Mouse (Mus musculus) neural tube, embryonic 12.5 days (tissue): ENCODE measurements at regions not wholly inside any gene's neighbourhood (a gene's known extent, or its start where the extent isn't known, plus 50 kb on each side); places are given as distances from the start of the nearest gene placed in this dataset.
A peak's percentile ranks its signal among the peaks of the same experiment; 100 is the strongest.
"Not testable (repeated sequence)": the region's sequence is repeated elsewhere in the genome, so short reads cannot be mapped to it uniquely, and the experiment has no call there.

ENCODE experiments used
- ATAC-seq: fragments of 200-750 bp; cut with Nextera tagmentation; 2 replicates; pipeline ENCODE4 v1.8.0; 2017; ENCODE audit warnings: low read depth, mild to moderate bottlenecking, moderate TSS enrichment, moderate library complexity; ENCODE audit not compliant: low FRiP score
- H3K27ac ChIP-seq: fragments of 300-500 bp; sonication (generic); 2 replicates; pipeline ENCODE4 v1.5.1; 2016
- H3K27me3 ChIP-seq: fragments of 300-500 bp; sonication (generic); replicated peaks from 2 replicates; pipeline ENCODE4 v1.6.1; 2016; ENCODE audit warnings: mild to moderate bottlenecking
- H3K36me3 ChIP-seq: fragments of 300-500 bp; sonication (generic); 2 replicates; pipeline ENCODE4 v1.6.1; 2016; ENCODE audit warnings: mild to moderate bottlenecking
- H3K4me1 ChIP-seq: fragments of 300-500 bp; sonication (generic); 2 replicates; pipeline ENCODE4 v1.6.1; 2016
- H3K4me2 ChIP-seq: fragments of 300-500 bp; sonication (generic); replicated peaks from 2 replicates; pipeline ENCODE4 v1.6.1; 2016; ENCODE audit warnings: mild to moderate bottlenecking
- H3K4me3 ChIP-seq: fragments of 300-500 bp; sonication (generic); 2 replicates; pipeline ENCODE4 v1.5.1; 2016
- H3K9ac ChIP-seq: fragments of 300-500 bp; sonication (generic); 2 replicates; pipeline ENCODE4 v1.6.1; 2016; ENCODE audit warnings: mild to moderate bottlenecking
- H3K9me3 ChIP-seq: fragments of 300-500 bp; sonication (generic); 2 replicates; pipeline ENCODE4 v1.6.1; 2016; ENCODE audit warnings: mild to moderate bottlenecking
- WGBS: fragments of 180-500 bp; shearing (Covaris S2); methylation state at CpG from one replicate; pipeline ENCODE4 v1.1.7; 2016; 5-methylcytosine and 5-hydroxymethylcytosine counted together

DNA sequence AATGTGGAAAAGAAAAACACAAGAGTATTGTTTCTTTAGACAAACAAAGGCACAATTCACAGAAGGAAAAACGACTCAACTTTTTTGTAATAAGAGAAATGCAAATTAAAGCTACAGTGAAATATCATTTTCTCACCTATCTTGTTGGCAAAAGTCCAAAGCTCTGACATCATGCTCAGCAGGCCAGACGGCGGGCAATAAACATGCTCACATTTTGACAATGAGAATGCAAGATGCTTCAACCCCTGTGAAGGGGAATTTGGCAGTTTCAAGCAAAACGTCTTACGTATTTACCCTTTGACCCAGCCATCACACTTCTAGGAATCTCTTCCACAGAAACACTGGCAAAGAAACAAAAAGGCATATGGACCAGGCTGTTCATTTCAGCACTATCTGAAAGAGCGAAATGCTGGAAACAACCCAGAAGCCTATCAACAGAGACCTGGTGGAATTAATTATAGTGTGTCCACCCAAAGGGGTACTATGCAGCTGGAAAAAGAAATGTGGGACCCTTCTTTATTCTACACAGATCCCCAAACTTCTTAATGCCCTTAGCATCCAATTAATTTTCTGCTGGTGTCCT, 203.4 kb upstream of the 2610301B20Rik start:
- Histone ChIP-seq H3K4me3 (no peak overlapping the region), H3K9ac (no peak overlapping the region), H3K27ac (no peak overlapping the region), H3K4me2 (no peak overlapping the region), H3K9me3 (no peaks in the 10 kb centered on the region), H3K27me3 (no peaks in the 10 kb centered on the region), H3K36me3 (no peaks in the 10 kb centered on the region), H3K4me1 (no peaks in the 10 kb centered on the region)
- ATAC-seq, result no peak
- WGBS, result 78% methylated on average over 6 of the region's 6 CpGs

DNA sequence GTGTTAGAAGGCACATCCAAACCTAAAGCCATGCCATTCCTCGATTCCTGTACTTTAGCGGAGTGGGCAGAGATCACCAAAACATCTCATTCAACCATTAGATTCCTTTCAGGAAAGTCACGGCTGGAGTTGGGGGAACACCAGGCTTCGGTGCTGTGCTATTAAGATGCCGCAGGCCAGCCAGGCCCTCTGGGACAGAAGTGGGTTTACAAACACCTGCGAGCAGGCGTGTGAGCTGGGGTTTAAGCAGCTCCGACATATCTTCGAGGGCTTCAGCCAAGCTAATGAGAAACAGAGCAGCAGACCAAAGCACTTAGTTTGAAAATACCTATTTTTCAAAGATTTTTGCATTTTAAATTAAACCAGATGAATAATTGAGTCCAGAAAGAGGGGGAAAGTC, 183.2 kb upstream of the 2610301B20Rik start:
- no peak overlapping the region for H3K27ac ChIP-seq
- H3K4me2 ChIP-seq, result no peak overlapping the region
- no peaks in the 10 kb centered on the region for H3K27me3 ChIP-seq
- no peak for ATAC-seq
- H3K9me3 ChIP-seq, result no peaks in the 10 kb centered on the region
- 78% methylated on average over 9 of the region's 9 CpGs for WGBS
- no peak overlapping the region for H3K4me3 ChIP-seq
- H3K4me1 ChIP-seq, result no peaks in the 10 kb centered on the region
- H3K36me3 ChIP-seq, result no peaks in the 10 kb centered on the region
- no peak overlapping the region for H3K9ac ChIP-seq

DNA sequence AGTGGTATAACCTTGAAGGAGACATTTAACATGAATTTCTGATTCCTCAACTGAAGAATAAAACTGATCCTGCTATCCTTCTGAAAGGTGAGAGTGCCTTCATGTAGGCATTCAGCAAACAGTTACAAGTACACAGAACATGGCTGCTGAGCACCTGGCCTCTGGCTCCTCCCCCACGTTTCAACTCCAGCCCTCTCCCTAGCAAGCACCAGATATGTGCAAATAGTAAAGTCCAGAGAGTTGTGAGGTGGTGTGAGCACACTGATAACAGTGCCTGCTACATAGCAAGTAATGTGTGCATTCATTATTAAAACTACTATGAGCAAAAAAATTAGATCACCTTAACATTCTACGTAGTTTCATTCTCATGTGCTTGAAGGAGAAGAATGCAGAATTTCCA, 181.4 kb upstream of the 2610301B20Rik start:
- ATAC-seq, result no peak
- Histone ChIP-seq H3K4me3 (no peak overlapping the region), H3K9ac (no peak overlapping the region), H3K27ac (no peak overlapping the region), H3K27me3 (no peaks in the 10 kb centered on the region), H3K9me3 (no peaks in the 10 kb centered on the region), H3K4me1 (no peaks in the 10 kb centered on the region), H3K4me2 (no peak overlapping the region), H3K36me3 (no peaks in the 10 kb centered on the region)
- 91% methylated on average over 2 of the region's 2 CpGs for WGBS

DNA sequence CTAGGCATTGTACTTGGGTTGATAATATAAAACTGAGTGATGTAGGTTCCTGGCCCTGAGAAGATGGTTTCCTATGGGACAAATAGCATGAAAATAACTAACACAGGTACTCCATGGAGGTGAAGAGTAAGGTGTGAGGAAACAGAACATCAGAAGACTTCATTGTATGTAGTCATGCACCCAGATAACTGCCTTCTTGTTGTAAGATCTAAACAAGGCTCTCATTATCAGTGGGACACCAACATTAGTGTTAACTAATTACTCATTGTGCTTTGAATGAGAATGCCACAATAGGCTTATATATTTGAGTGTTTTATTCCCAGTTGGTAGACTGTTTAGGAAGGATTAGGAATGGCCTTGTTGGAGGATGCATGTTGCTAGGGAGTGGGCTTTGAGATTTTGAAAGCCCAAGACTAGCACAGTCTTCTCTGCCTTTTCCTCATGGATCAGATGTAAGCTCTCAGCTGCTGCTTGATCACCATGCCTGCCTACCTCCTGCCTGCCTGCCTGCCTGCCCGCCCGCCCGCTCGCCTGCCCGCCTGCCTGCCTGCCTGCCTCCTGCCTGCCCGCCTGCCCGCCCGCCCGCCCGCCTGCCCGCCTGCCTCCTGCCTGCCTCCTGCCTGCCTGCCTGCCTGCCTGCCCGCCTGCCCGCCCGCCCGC, 180.7 kb upstream of the 2610301B20Rik start:
- Histone ChIP-seq H3K27ac (no peak overlapping the region), H3K27me3 (no peaks in the 10 kb centered on the region), H3K9me3 (no peaks in the 10 kb centered on the region), H3K4me3 (peak overlapping the region; percentile 25), H3K4me2 (peak overlapping the region; percentile 46), H3K36me3 (no peaks in the 10 kb centered on the region), H3K4me1 (no peaks in the 10 kb centered on the region), H3K9ac (0 out of 2 replicates have a peak overlapping the region, but pooled peaks have one; percentile 40)
- 38% methylated on average over 4 of the region's 15 CpGs for WGBS
- ATAC-seq, result no peak

DNA sequence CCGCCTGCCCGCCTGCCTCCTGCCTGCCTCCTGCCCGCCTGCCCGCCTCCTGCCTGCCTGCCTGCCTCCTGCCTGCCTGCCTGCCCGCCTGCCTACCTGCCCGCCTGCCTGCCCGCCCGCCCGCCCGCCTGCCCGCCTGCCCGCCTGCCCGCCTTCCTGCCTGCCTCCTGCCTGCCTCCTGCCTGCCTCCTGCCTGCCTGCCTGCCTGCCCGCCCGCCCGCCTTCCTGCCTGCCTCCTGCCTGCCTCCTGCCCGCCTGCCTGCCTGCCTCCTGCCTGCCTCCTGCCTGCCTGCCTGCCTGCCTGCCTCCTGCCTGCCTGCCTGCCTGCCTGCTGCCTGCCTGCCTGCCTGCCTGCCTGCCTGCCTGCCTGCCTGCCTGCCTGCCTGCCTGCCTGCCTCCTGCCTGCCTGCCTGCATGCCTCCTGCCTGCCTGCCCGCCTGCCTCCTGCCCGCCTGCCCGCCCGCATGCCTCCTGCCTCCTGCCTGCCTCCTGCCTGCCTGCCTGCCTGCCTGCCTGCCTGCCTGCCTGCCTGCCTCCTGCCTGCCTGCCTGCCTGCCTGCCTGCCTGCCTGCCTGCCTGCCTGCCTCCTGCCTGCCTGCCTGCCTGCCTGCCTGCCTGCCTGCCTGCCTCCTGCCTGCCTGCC, 180.1 kb upstream of the 2610301B20Rik start:
- not testable (repeated sequence) for H3K9me3 ChIP-seq, H3K27me3 ChIP-seq, H3K27ac ChIP-seq, ATAC-seq, H3K36me3 ChIP-seq, H3K4me1 ChIP-seq
- Histone ChIP-seq H3K9ac (0 out of 2 replicates have a peak overlapping the region, but pooled peaks have one; percentile 40), H3K4me3 (peak overlapping the region; percentile 25), H3K4me2 (peak overlapping the region; percentile 46)
- 38% methylated on average over 9 of the region's 21 CpGs for WGBS

DNA sequence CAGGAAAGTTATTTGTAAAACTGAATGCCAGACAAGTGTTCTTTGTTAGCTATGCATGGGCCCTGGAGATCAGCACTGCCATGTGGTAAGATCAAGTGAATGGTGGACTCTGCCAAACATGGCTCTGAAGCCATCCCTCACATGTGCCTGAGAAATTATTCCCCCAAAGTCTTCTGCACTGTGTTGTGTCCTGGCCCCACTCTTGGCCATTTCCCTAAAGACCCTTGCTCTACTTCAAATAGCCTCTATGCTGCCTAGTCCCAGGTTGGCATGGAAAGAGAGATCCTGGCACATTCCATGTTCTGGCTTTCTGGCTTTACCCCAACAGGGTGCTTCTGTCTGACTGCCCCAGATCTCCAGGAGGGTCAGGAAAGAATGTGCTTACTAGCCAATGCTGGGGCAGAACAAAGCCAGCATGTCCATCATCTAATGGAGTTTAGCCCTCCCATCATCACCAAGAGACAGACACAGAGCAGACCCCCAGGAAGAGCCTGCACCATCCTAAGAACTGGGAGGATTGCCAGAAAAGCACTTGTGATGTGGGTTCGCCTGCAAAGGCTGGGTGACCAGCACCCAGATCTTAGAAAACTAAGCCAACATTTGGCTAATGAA, 177.0 kb upstream of the 2610301B20Rik start:
- no peak for ATAC-seq
- H3K4me1 ChIP-seq, result no peaks in the 10 kb centered on the region
- H3K4me2 ChIP-seq, result no peak overlapping the region
- no peak overlapping the region for H3K9ac ChIP-seq
- H3K27ac ChIP-seq, result no peak overlapping the region
- no peaks in the 10 kb centered on the region for H3K27me3 ChIP-seq
- no peak overlapping the region for H3K4me3 ChIP-seq
- WGBS, result 88% methylated on average over 1 of the region's 1 CpGs
- H3K36me3 ChIP-seq, result no peaks in the 10 kb centered on the region
- no peaks in the 10 kb centered on the region for H3K9me3 ChIP-seq

DNA sequence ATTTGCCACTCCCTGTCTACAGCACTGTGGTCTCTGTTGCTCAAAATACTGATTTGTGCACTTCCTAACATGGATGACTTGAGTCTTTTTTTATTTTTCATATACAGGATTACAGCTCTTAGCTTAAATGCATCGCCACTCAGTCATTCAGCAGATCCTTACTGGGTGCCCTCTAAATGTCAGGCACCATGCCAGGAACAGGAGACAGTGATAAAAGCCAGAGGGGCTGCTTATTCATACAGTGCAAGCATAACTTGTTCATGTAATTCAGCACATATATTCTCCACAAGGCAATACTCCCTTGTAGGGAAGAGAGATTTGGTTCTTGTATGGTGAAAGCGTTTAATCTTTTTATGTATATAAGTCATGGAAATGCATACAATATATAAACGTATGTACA, 175.7 kb upstream of the 2610301B20Rik start:
- Histone ChIP-seq H3K9me3 (no peaks in the 10 kb centered on the region), H3K9ac (no peak overlapping the region), H3K27me3 (no peaks in the 10 kb centered on the region), H3K4me1 (no peaks in the 10 kb centered on the region), H3K36me3 (no peaks in the 10 kb centered on the region), H3K4me2 (no peak overlapping the region), H3K27ac (no peak overlapping the region), H3K4me3 (no peak overlapping the region)
- WGBS, result 86% methylated on average over 3 of the region's 3 CpGs
- no peak for ATAC-seq

DNA sequence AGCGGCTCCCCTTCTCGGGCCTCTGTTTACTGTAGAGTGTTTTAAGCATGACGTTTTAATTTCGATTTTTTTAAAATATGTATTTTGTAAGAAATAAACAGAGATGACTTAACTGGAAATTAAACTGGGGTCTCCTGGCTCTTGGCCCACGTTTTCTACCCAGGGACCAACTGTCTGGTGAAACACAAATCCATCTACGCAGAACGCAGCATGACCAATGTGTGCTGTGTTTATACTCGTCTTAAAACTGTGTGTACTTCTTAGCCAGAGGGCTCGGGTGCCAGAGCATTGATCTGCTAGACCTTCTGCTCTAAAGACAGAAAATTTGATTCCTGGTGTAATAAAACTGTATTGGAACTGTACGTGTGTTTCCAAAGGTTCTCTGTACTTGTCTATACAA, 172.8 kb upstream of the 2610301B20Rik start:
- Histone ChIP-seq H3K4me1 (no peaks in the 10 kb centered on the region), H3K27ac (no peak overlapping the region), H3K9ac (no peak overlapping the region), H3K4me2 (no peak overlapping the region), H3K4me3 (no peak overlapping the region), H3K9me3 (no peaks in the 10 kb centered on the region), H3K27me3 (no peaks in the 10 kb centered on the region), H3K36me3 (no peaks in the 10 kb centered on the region)
- no peak for ATAC-seq
- 83% methylated on average over 10 of the region's 10 CpGs for WGBS

DNA sequence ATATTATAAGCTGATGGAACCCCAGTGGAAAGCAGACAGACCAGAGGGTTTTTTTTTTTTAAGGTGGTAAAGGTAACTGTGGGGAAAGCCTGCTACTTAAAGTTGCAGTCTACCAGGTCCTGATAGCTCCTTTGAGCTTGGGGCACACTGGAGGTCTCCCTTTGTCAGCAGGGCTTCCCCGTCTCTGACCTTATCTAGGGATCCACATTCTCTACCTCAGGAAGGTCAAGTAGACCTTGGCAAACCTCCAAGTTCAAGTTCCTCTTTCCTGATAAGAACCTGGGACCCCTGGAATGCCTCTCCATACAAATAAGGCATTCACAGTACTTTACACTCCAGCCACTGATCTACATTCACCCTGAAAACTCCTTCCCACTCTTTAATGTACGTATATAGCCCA, 171.1 kb upstream of the 2610301B20Rik start:
- H3K4me1 ChIP-seq, result no peaks in the 10 kb centered on the region
- H3K9ac ChIP-seq, result no peak overlapping the region
- no peaks in the 10 kb centered on the region for H3K9me3 ChIP-seq
- no peak overlapping the region for H3K4me2 ChIP-seq
- no peaks in the 10 kb centered on the region for H3K27me3 ChIP-seq
- no peak overlapping the region for H3K4me3 ChIP-seq
- no peak for ATAC-seq
- WGBS, result 81% methylated on average over 2 of the region's 2 CpGs
- no peak overlapping the region for H3K27ac ChIP-seq
- no peaks in the 10 kb centered on the region for H3K36me3 ChIP-seq

DNA sequence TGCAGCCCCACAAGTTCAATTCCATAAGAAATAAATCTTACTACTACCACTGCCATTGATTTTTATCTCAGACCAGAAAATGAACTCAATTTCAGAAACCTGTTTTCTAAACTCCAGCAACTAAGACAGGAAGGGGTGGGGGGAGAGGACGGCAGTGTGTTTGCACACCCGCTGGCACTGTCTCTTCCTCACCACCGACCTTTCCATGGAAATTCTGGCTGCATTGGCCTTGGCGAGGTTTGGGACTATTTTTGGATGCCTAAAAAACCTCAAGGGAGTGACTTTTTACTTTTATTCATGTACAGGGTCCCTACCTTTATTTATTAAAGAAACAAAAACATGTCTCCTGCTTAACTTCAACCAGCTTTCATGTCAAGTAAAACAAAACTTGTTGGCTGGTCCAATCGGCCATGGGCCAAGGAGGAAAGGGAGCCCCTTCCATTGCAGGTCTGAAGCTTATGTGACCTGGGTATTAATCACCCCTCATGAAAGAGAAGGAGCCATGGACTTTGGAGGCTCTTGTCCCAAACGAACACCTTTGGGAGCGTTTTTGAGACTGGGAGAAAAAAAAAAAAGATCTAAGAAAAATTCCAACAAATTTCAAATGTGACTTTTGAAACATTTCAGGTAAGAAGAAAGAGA, 167.2 kb upstream of the 2610301B20Rik start:
- H3K4me2 ChIP-seq, result no peak overlapping the region
- no peaks in the 10 kb centered on the region for H3K27me3 ChIP-seq
- H3K9me3 ChIP-seq, result no peaks in the 10 kb centered on the region
- WGBS, result 81% methylated on average over 7 of the region's 7 CpGs
- H3K9ac ChIP-seq, result no peak overlapping the region
- H3K27ac ChIP-seq, result no peak overlapping the region
- no peak for ATAC-seq
- H3K4me1 ChIP-seq, result no peaks in the 10 kb centered on the region
- H3K36me3 ChIP-seq, result no peaks in the 10 kb centered on the region
- no peak overlapping the region for H3K4me3 ChIP-seq

DNA sequence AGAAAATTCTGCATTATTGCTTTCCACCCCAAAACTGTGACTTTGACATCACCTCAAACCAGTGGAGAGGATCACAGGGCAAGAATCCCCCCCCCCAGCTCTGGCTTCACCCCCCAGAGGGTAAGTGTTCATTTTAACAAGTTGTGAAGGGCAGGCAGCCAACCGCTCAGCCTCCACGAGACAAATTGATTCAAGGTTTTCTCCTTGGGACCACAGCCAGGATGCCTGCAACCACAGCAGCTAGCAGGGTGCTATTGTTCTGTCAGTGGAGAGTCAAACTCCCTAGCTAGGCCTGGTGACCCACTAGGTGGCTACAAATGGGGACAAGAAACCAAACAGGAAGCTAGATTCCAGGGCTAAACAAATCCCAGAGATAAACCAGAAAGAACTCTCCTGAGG, 166.6 kb upstream of the 2610301B20Rik start:
- Histone ChIP-seq H3K4me1 (no peaks in the 10 kb centered on the region), H3K9ac (no peak overlapping the region), H3K27ac (no peak overlapping the region), H3K9me3 (no peaks in the 10 kb centered on the region), H3K4me2 (no peak overlapping the region), H3K36me3 (no peaks in the 10 kb centered on the region), H3K4me3 (no peak overlapping the region), H3K27me3 (no peaks in the 10 kb centered on the region)
- ATAC-seq, result no peak
- 42% methylated on average over 2 of the region's 2 CpGs for WGBS

DNA sequence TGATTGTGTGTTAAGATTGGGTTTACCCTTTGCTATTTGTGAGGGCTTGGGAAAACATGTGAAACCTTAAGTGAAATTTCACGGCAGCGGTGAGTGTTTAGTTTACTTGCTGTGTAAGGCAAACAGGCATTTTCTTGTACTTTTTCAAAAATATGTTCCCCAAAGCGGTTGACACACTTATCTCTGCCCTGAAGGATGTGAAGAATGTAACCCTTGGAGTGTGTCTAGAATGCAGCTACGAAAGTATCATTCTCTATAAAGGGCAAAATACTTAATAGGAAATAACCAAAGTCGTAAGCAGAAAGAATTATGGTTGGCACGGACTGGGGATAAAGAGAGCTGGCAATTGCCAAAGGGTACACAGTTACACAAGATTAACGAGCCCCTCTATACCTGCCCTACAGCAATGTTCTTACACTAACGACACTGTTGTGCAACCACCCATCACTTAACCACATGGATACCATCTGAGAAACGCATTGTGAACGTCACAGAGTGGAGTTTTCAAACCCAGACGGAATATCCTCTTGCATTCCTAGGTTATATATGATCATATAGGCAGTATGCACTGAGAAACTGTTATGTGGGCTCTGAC, 162.3 kb upstream of the 2610301B20Rik start:
- Histone ChIP-seq H3K4me1 (no peaks in the 10 kb centered on the region), H3K4me3 (no peak overlapping the region), H3K9ac (no peak overlapping the region), H3K9me3 (no peaks in the 10 kb centered on the region), H3K4me2 (no peak overlapping the region), H3K27me3 (no peaks in the 10 kb centered on the region), H3K27ac (no peak overlapping the region), H3K36me3 (no peaks in the 10 kb centered on the region)
- ATAC-seq, result no peak
- 75% methylated on average over 11 of the region's 11 CpGs for WGBS
